Comparison of ENCODE assay signal across 9 mouse cellular contexts in the genomic region with DNA sequence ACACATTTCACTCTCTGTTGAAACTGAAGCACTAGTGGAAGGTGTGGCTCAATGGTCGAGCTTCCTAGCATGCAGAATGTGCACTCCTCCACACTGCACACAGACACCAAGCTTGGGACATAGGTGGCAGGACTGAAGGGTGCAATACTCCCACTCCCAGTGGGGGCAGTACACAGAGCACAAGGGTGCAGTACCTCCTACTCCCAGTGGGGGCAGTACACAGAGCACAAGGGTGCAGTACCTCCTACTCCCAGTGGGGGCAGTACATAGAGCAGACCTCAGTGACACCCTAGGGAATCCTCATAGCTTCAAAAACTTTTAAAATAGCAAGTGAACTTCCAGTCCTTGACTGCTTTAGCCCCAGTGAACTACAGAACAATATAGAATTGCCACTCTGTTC. TPM values are rescaled to one million over a fixed set of nuclear protein-coding genes. Genes with fewer than 3 reads are reported as not detected.
A peak's percentile ranks its signal among the peaks of the same experiment; 100 is the strongest.
DNase-seq lines count a peak whose midpoint lies in the region; ATAC-seq and TF ChIP-seq lines count a peak whose summit lies in the region.
"Had no signal": no experiment of that assay in that cellular context is flagged by ENCODE, and none has a peak within 500 bp of the region (broad histone marks: within the 10 kb centered on the region; RNA-seq: fewer than 3 reads in every experiment).

No protein-coding gene starts in this region.

- no peak overlapping the region for H3K4me3 ChIP-seq in kidney, embryonic 16.5 days (ENCODE audit: low read length)
- no peak overlapping the region for H3K4me3 ChIP-seq in gastrocnemius, adult 2 months
- no peak overlapping the region for H3K4me3 ChIP-seq in liver, embryonic 15.5 days (replicated peaks)
- no peak overlapping the region for H3K4me3 ChIP-seq in forebrain, embryonic 12.5 days (replicated peaks)
- H3K4me3 ChIP-seq: midbrain, embryonic 12.5 days had no signal

- 89% methylated on average over 1 of the region's 1 CpGs for WGBS in kidney, embryonic 16.5 days
- 65% methylated on average over 1 of the region's 1 CpGs for WGBS in liver, embryonic 15.5 days (ENCODE audit: insufficient replicate concordance)
- 89% methylated on average over 1 of the region's 1 CpGs for WGBS in forebrain, embryonic 12.5 days

- no peak overlapping the region for H3K4me2 ChIP-seq in kidney, embryonic 16.5 days (replicated peaks; ENCODE audit: low read depth, low read length)
- H3K4me2 ChIP-seq in liver, embryonic 15.5 days: no peak overlapping the region
- no peak overlapping the region for H3K4me2 ChIP-seq in forebrain, embryonic 12.5 days
- H3K4me2 ChIP-seq: midbrain, embryonic 12.5 days had no signal

- H3K27me3 ChIP-seq in kidney, embryonic 16.5 days (ENCODE audit: insufficient read depth, low read length): no peaks in the 10 kb centered on the region
- H3K27me3 ChIP-seq in liver, embryonic 15.5 days: no peaks in the 10 kb centered on the region
- H3K27me3 ChIP-seq in forebrain, embryonic 12.5 days: no peaks in the 10 kb centered on the region
- H3K27me3 ChIP-seq: midbrain, embryonic 12.5 days had no signal

- no peak for ATAC-seq in kidney, embryonic 16.5 days (ENCODE audit: low FRiP score, low TSS enrichment)
- ATAC-seq in liver, embryonic 15.5 days (ENCODE audit: insufficient read depth): peak; percentile 62
- no peak for ATAC-seq in forebrain, embryonic 12.5 days (ENCODE audit: low FRiP score)

- H3K36me3 ChIP-seq in kidney, embryonic 16.5 days (ENCODE audit: insufficient read depth, low read length): peaks cover 30% of the 10 kb centered on the region
- peaks cover 32% of the 10 kb centered on the region for H3K36me3 ChIP-seq in liver, embryonic 15.5 days (replicated peaks)
- peaks cover 34% of the 10 kb centered on the region for H3K36me3 ChIP-seq in forebrain, embryonic 12.5 days (replicated peaks)

- TF ChIP-seq CTCF in gastrocnemius, adult 2 months (IDR thresholded peaks at IDR 0.05): no peak; the same call in none of the 2 replicates

- H3K4me1 ChIP-seq in kidney, embryonic 16.5 days (ENCODE audit: insufficient read depth, low read length): no peaks in the 10 kb centered on the region
- H3K4me1 ChIP-seq in liver, embryonic 15.5 days (replicated peaks): 0 out of 2 replicates have a peak, but pooled peaks cover 4% of the 10 kb centered on the region
- H3K4me1 ChIP-seq in forebrain, embryonic 12.5 days: no peaks in the 10 kb centered on the region
- H3K4me1 ChIP-seq: midbrain, embryonic 12.5 days had no signal

- peaks cover 12% of the 10 kb centered on the region for H3K9me3 ChIP-seq in kidney, embryonic 16.5 days (ENCODE audit: low read length)
- no peaks in the 10 kb centered on the region for H3K9me3 ChIP-seq in liver, embryonic 15.5 days (replicated peaks)
- H3K9me3 ChIP-seq in forebrain, embryonic 12.5 days: 0 out of 2 replicates have a peak, but pooled peaks cover 3% of the 10 kb centered on the region

- H3K27ac ChIP-seq in kidney, embryonic 16.5 days (ENCODE audit: low read length): no peak overlapping the region
- no peak overlapping the region for H3K27ac ChIP-seq in gastrocnemius, adult 2 months
- no peak overlapping the region for H3K27ac ChIP-seq in liver, embryonic 15.5 days (replicated peaks)
- H3K27ac ChIP-seq in forebrain, embryonic 12.5 days: no peak overlapping the region
- H3K27ac ChIP-seq: midbrain, embryonic 12.5 days had no signal

- H3K9ac ChIP-seq in kidney, embryonic 16.5 days (replicated peaks; ENCODE audit: low read length): no peak overlapping the region
- H3K9ac ChIP-seq in liver, embryonic 15.5 days: no peak overlapping the region
- H3K9ac ChIP-seq in forebrain, embryonic 12.5 days: no peak overlapping the region
- H3K9ac ChIP-seq: midbrain, embryonic 12.5 days had no signal

- peak; percentile 27 for DNase-seq in kidney, adult 18-20 months
- DNase-seq in CD8-positive naive resting alpha-beta T cell, adult 2 months (ENCODE audit: low read depth in 2 of 2, low spot score in 2 of 2): peak; percentile 84 to 90
- peak; percentile 63 for DNase-seq in adrenal gland, postnatal 10 days
- peak; percentile 46 for DNase-seq in gastrocnemius, adult 2 months
- peak; percentile 64 for DNase-seq in right cerebral cortex, postnatal 4 days

- intact Hi-C loops in gastrocnemius, adult 2 months (cut with DNase I): no loop called here

RNA-seq across cellular contexts. Expression of a gene that starts 10.5 kb away (rescaled TPM):
- polyA plus RNA-seq in kidney, embryonic 16.5 days (2015; fragmentation: Nextera tagmentation; extraction: Ambion mirVana): 59.9 and 60.1 TPM in 2 replicates
- 100 to 1,000 TPM in 1 of 2 experiments, 10 to 100 TPM in 1; 85.2 to 102 TPM for total RNA-seq in adrenal gland, postnatal 10 days (2021)
- 10 to 100 TPM; 81.0 to 88.5 TPM for total RNA-seq in gastrocnemius, adult 2 months (2021)
- 25.6 and 26.0 TPM in 2 replicates for polyA plus RNA-seq in liver, embryonic 15.5 days (2015; fragmentation: Nextera tagmentation; extraction: Ambion mirVana)
- 51.8 and 53.3 TPM in 2 replicates for polyA plus RNA-seq in forebrain, embryonic 12.5 days (2016; fragmentation: Nextera tagmentation; extraction: Ambion mirVana)

RNA-seq across cellular contexts. Expression of a gene that starts 10.5 kb away (rescaled TPM):
- 128 and 144 TPM in 2 replicates for polyA plus RNA-seq in kidney, embryonic 16.5 days (2015; fragmentation: Nextera tagmentation; extraction: Ambion mirVana)
- total RNA-seq in adrenal gland, postnatal 10 days (2021): 10 to 100 TPM; 60.7 to 62.2 TPM
- 10 to 100 TPM; 14.2 to 16.6 TPM for total RNA-seq in gastrocnemius, adult 2 months (2021)
- polyA plus RNA-seq in liver, embryonic 15.5 days (2015; fragmentation: Nextera tagmentation; extraction: Ambion mirVana): 68.6 and 70.6 TPM in 2 replicates
- polyA plus RNA-seq in forebrain, embryonic 12.5 days (2016; fragmentation: Nextera tagmentation; extraction: Ambion mirVana): 108 and 110 TPM in 2 replicates

Comparison
In these comparisons a context has a peak if more than half of its experiments do, and no peak if none do; other contexts are left out.
1. DNase-seq: peak in every context shown above with its lines; median percentile 87 in CD8-positive naive resting alpha-beta T cell, adult 2 months; 64 in right cerebral cortex, postnatal 4 days; 63 in adrenal gland, postnatal 10 days; 46 in gastrocnemius, adult 2 months; 27 in kidney, adult 18-20 months.